Mouse (Mus musculus): ENCODE data around the gene Pgpep1.

Pgpep1 gene

GRCm38 (mm10) chr8:70659604-70660272, 450 bp downstream of the Pgpep1 start:
- peak; percentile 83 for DNase-seq (ENCODE audit: low spot score)

DNA sequence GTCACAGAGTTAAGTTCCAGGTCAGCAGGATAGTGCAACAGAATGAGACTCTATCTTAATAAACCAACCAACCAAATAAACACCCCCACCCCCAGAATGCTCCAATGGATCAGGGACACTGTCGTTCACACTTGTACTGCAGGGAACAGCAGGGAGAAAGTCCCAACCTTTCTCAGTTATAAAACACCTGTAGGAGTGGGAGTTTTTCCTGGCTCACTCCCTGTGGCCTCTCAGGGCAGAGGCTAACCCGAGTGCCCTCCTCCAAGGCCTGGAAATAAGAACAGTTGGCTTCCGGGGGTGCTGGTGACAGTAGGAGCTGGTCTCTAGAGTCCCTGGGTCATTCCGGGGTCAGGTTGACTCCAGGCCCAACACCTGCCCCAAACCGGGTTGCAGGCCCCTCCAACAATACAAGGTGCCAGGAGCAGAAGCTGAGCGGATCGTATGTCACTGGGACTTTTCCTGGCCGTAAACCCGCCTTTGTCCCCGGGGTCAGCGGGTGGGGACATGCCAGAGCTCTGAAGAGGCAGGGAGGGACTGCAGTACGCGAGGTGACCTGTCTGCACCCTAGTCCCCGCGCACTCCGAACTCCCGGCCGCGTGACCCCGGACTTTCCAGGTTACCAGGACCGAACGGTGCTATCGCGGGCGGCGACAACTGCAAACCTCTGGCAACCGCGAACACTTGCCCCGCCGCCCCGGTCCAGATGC, 1.1 kb downstream of the Pgpep1 start:
- no peak for DNase-seq (ENCODE audit: low spot score)

- DNase-seq (ENCODE audit: low spot score) = no peak
Observed at GRCm38 (mm10) chr8:70657739-70658138, 2.4 kb downstream of the Pgpep1 start.

- no peak for DNase-seq (ENCODE audit: low spot score)
Observed at GRCm38 (mm10) chr8:70657214-70657613, 3.0 kb downstream of the Pgpep1 start.

- DNase-seq (ENCODE audit: low spot score) = no peak
Observed at GRCm38 (mm10) chr8:70656193-70656790, 3.9 kb downstream of the Pgpep1 start.

DNA sequence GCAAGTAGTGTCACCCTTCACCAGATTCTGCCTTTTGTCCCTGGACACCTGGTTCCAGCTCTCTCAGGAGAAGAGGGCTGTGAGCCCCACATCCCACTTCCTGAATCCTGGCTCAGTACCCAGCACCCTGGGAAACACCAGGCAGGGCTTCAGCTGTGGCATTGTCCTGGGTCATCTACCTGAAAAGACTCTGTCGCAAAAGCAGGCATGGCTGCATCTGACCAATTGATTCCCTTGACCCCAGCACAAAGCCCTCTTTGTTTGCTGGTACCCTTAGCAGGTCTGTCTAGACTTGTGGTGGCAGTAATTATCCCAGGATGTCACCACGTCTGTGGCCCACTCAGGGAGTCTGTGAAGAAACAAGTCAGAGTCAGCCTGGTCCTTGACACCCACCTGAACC, 4.7 kb downstream of the Pgpep1 start:
- no peak for DNase-seq (ENCODE audit: low spot score)

GRCm38 (mm10) chr8:70654121-70654520, 6.1 kb downstream of the Pgpep1 start:
- DNase-seq (ENCODE audit: low spot score) = no peak

GRCm38 (mm10) chr8:70653226-70653625, 7.0 kb downstream of the Pgpep1 start:
- no peak for DNase-seq (ENCODE audit: low spot score)

GRCm38 (mm10) chr8:70650351-70650750, 9.8 kb downstream of the Pgpep1 start:
- DNase-seq (ENCODE audit: low spot score) = no peak

DNA sequence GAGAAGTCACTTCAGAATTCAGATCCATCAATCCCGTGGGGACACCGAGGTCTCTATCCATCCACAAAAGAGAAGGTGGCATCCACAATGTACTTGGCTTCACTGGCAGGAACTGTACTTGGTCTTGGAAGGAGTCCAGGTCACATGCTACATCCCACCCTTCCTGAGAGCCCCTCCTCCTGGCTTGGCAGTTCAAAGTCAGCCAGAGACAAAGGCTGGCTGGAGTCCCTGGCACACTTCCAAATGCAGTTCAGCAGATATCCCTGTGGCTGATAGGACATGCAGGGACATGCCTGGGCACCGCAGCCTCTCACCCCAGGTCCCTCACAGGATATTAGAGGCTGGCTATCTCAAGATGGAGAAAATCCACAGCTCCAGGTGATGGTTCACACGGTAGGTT, 10.9 kb downstream of the Pgpep1 start:
- DNase-seq (ENCODE audit: low spot score) = peak; percentile 51

GRCm38 (mm10) chr8:70648921-70649320, 11.3 kb downstream of the Pgpep1 start:
- no peak for DNase-seq (ENCODE audit: low spot score)

DNA sequence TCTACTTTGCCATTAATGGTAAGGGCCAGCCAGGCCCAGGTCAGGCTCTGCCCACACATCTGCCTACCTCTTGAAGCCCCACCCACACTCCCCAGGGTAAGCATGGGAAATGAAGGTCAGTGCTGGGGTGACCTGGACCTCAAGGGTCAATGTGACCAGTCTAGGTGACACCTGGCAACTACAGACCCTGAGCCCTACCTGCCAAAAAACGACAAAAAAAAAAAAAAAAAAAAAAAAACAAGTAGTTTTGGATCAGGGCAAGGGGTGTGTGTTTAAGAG, 12.1 kb downstream of the Pgpep1 start:
- DNase-seq (ENCODE audit: low spot score) = no peak

- no peak for DNase-seq (ENCODE audit: low spot score)
Observed at GRCm38 (mm10) chr8:70647343-70648163, 12.6 kb downstream of the Pgpep1 start.

DNA sequence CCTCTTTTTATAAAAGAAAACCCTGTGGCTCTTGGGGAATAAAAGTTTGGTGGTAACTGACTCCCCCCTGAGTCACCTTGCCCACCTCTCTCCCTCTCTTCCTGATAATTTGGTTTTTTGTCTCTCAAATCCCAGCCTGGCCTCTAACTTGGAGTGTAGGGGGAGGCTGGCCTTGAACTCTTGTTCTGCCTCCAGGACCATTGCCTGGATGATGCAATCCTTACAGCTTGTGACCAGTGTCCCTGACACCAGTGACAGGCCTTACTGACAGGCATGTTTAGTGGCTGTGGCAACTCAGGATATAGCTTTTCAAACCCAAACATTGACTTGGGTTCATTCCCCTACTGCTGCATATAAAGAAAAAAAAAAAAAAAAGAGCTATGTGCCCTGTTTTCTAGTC, 13.4 kb downstream of the Pgpep1 start:
- no peak for DNase-seq (ENCODE audit: low spot score)

- no peak for DNase-seq (ENCODE audit: low spot score)
Observed at GRCm38 (mm10) chr8:70646369-70646768, 13.8 kb downstream of the Pgpep1 start.

GRCm38 (mm10) chr8:70645501-70646224, 14.5 kb downstream of the Pgpep1 start:
- no peak for DNase-seq (ENCODE audit: low spot score)

- no peak for DNase-seq (ENCODE audit: low spot score)
Observed at GRCm38 (mm10) chr8:70644065-70644464, 16.1 kb downstream of the Pgpep1 start.

DNA sequence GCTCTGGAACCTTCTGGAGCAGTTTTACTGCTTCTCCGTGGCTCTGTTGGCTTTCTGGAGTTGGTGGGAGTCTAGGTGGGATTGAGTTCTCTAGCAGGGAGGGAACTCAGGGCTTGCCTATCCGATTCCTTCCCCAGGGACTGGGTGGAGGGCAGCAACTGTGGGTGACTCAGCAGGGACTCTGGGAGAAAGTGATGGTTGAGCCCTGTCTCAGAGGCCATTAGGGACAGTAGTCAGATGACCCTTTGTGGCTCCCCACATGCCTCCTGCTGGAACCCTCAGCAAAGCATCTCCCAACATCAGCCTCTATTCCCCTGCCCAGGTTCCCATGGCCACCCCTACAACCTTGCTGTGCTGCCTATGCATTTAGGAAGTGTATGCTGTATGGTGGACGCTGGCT, 17.2 kb downstream of the Pgpep1 start:
- no peak for DNase-seq (ENCODE audit: low spot score)

DNA sequence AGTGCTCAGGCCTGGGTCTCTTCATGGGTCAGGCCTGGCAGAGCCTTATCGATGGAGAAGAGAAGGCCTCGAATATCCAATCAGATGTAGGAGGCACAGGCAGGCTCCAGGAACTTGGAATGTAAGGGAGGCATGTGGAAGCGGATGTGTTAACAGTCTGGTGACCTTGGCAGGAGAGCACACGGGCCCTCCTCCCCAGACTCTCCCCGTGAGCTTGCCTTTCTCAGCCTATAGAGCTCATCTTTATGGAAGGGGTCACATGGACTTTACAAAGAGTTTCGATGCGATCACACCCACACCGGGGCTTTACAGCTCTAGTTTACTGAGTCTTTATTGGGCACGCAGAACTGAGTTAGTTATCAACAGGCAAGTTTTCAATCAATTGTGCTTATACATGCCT, 21.4 kb downstream of the Pgpep1 start:
- no peak for DNase-seq (ENCODE audit: low spot score)

DNA sequence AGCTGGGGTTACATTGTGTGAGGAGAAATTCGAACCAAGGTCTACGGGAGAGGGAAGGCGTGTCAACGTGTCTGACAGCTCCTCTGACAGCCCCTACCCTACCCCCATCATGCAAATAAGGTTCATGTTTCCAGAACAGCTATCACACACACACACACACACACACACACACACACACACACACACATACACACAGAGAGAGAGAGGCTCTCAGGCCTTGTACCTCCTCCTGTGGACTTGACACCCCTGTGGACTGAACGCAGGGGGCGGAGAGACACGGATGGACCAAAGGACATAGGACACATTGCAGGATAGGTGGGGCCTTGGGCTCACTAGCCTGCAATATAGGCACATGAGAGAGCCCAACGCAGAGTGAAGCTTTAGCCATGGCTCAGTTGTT, 23.4 kb downstream of the Pgpep1 start:
- no peak for DNase-seq (ENCODE audit: low spot score)

DNA sequence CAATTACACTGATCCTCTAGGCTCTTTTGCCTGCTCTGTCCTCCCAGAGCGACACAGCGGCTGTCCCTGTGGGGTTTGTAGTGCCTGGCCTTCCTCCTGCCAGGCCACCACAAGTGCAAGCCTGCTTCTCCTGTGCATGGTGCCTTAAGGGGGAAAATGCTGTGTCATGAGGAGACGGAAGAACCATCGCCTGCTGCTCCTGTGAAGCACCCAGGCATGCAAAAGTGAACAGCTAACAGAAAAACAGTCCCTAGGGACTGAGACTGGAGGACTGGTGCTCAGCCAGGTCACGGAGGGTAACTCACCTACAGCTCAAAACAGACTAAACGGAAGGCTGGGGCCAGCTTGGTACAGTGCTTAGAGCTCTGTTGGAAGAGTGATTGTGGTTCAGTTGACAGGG, 24.7 kb downstream of the Pgpep1 start:
- no peak for DNase-seq (ENCODE audit: low spot score)

- no peak for DNase-seq (ENCODE audit: low spot score)
Observed at GRCm38 (mm10) chr8:70634066-70634465, 26.1 kb downstream of the Pgpep1 start.

Data from layer of hippocampus, adult 11-12 months (tissue).